Comparison of ENCODE assay signal across 27 mouse cellular contexts in genomic region chr7:50755516-50755915, GRCm38 (mm10).
"Had no signal": no experiment of that assay in that cellular context is flagged by ENCODE, and none has a peak within 500 bp of the region (broad histone marks: within the 10 kb centered on the region; RNA-seq: fewer than 3 reads in every experiment).

No protein-coding gene starts in this region.

- ATAC-seq: liver, embryonic 12.5 days; midbrain, embryonic 13.5 days; midbrain, embryonic 15.5 days; midbrain, embryonic 16.5 days had no signal

- H3K27ac ChIP-seq: left cerebral cortex, adult 2 months; limb, embryonic 10.5 days; limb, embryonic 12.5 days; limb, embryonic 13.5 days; limb, embryonic 15.5 days; liver, embryonic 12.5 days; liver, embryonic 13.5 days; liver, embryonic 14.5 days; liver, embryonic 15.5 days; lung, embryonic 15.5 days; macrophage; midbrain, embryonic 10.5 days; midbrain, embryonic 12.5 days; midbrain, embryonic 13.5 days; midbrain, embryonic 15.5 days; neural tube, embryonic 12.5 days had no signal

- H3K27me3 ChIP-seq: limb, embryonic 12.5 days; limb, embryonic 13.5 days; limb, embryonic 15.5 days; liver, embryonic 12.5 days; liver, embryonic 13.5 days; liver, embryonic 15.5 days; lung, embryonic 15.5 days; megakaryocyte, embryonic 14.5 days; midbrain, embryonic 12.5 days; midbrain, embryonic 13.5 days; midbrain, embryonic 15.5 days; neural tube, embryonic 12.5 days had no signal

- H3K36me3 ChIP-seq: limb, embryonic 10.5 days; limb, embryonic 12.5 days; limb, embryonic 13.5 days; limb, embryonic 15.5 days; liver, embryonic 12.5 days; liver, embryonic 13.5 days; liver, embryonic 15.5 days; lung, embryonic 15.5 days; midbrain, embryonic 10.5 days; midbrain, embryonic 12.5 days; midbrain, embryonic 13.5 days; midbrain, embryonic 15.5 days; neural tube, embryonic 12.5 days had no signal

- DNase-seq: layer of hippocampus, postnatal 36 days; left cerebral cortex, postnatal 4 days; liver, embryonic 13.5 days; lung, adult 18-20 months; lung, adult 2 months; lung, postnatal 14 days; lung, postnatal 4 days; midbrain, embryonic 14.5 days had no signal

- H3K4me1 ChIP-seq: limb, embryonic 10.5 days; limb, embryonic 12.5 days; limb, embryonic 13.5 days; limb, embryonic 15.5 days; liver, embryonic 12.5 days; liver, embryonic 13.5 days; liver, embryonic 15.5 days; lung, embryonic 15.5 days; megakaryocyte, embryonic 14.5 days; midbrain, embryonic 10.5 days; midbrain, embryonic 12.5 days; midbrain, embryonic 13.5 days; midbrain, embryonic 15.5 days; neural tube, embryonic 12.5 days had no signal

- H3K9me3 ChIP-seq: limb, embryonic 10.5 days; limb, embryonic 12.5 days; limb, embryonic 13.5 days; limb, embryonic 15.5 days; liver, embryonic 12.5 days; liver, embryonic 13.5 days; liver, embryonic 15.5 days; lung, embryonic 15.5 days; megakaryocyte, embryonic 14.5 days; midbrain, embryonic 10.5 days; midbrain, embryonic 12.5 days; midbrain, embryonic 13.5 days; midbrain, embryonic 15.5 days; neural tube, embryonic 12.5 days had no signal

- H3K4me3 ChIP-seq: left cerebral cortex, adult 2 months; limb, embryonic 10.5 days; limb, embryonic 12.5 days; limb, embryonic 13.5 days; limb, embryonic 15.5 days; liver, embryonic 12.5 days; liver, embryonic 13.5 days; liver, embryonic 15.5 days; lung, embryonic 15.5 days; megakaryocyte, embryonic 14.5 days; midbrain, embryonic 10.5 days; midbrain, embryonic 12.5 days; midbrain, embryonic 13.5 days; midbrain, embryonic 15.5 days; myocyte; neural tube, embryonic 12.5 days had no signal

- H3K4me2 ChIP-seq: limb, embryonic 12.5 days; limb, embryonic 13.5 days; limb, embryonic 15.5 days; liver, embryonic 12.5 days; liver, embryonic 13.5 days; liver, embryonic 15.5 days; lung, embryonic 15.5 days; midbrain, embryonic 11.5 days; midbrain, embryonic 12.5 days; midbrain, embryonic 13.5 days; midbrain, embryonic 15.5 days; neural tube, embryonic 12.5 days had no signal

- H3K9ac ChIP-seq: limb, embryonic 12.5 days; limb, embryonic 13.5 days; limb, embryonic 15.5 days; liver, embryonic 12.5 days; liver, embryonic 13.5 days; liver, embryonic 14.5 days; liver, embryonic 15.5 days; lung, embryonic 15.5 days; midbrain, embryonic 12.5 days; midbrain, embryonic 13.5 days; midbrain, embryonic 15.5 days; neural tube, embryonic 12.5 days had no signal
